Mouse (Mus musculus) midbrain, embryonic 15.5 days (tissue): ENCODE data around the gene Olfr1243. TPM values are rescaled to one million over a fixed set of nuclear protein-coding genes. Genes with fewer than 3 reads are reported as not detected.
A peak's percentile ranks its signal among the peaks of the same experiment; 100 is the strongest.
"Not testable (repeated sequence)": the region's sequence is repeated elsewhere in the genome, so short reads cannot be mapped to it uniquely, and the experiment has no call there.

ENCODE experiments used
- ATAC-seq: fragments of 200-750 bp; cut with Nextera tagmentation; replicated peaks from 2 replicates; pipeline ENCODE4 v1.8.0; 2017; ENCODE audit warnings: moderate TSS enrichment
- H3K27ac ChIP-seq: fragments of 300-500 bp; sonication (generic); 2 replicates; pipeline ENCODE4 v1.5.1; 2015; ENCODE audit warnings: mild to moderate bottlenecking, inconsistent platforms
- H3K27me3 ChIP-seq: fragments of 300-500 bp; sonication (generic); replicated peaks from 2 replicates; pipeline ENCODE4 v1.6.1; 2015; ENCODE audit warnings: inconsistent platforms
- H3K36me3 ChIP-seq: fragments of 300-500 bp; sonication (generic); replicated peaks from 2 replicates; pipeline ENCODE4 v1.6.1; 2015; ENCODE audit warnings: inconsistent platforms
- H3K4me1 ChIP-seq: fragments of 300-500 bp; sonication (generic); 2 replicates; pipeline ENCODE4 v1.6.1; 2015; ENCODE audit warnings: inconsistent platforms
- H3K4me2 ChIP-seq: fragments of 300-500 bp; sonication (generic); 2 replicates; pipeline ENCODE4 v1.6.1; 2015; ENCODE audit warnings: inconsistent platforms, mild to moderate bottlenecking, moderate library complexity
- H3K4me3 ChIP-seq: fragments of 300-500 bp; sonication (generic); 2 replicates; pipeline ENCODE4 v1.5.1; 2015; ENCODE audit warnings: mild to moderate bottlenecking, inconsistent platforms
- H3K9ac ChIP-seq: fragments of 300-500 bp; sonication (generic); 2 replicates; pipeline ENCODE4 v1.6.1; 2015; ENCODE audit warnings: mild to moderate bottlenecking, inconsistent platforms
- H3K9me3 ChIP-seq: fragments of 300-500 bp; sonication (generic); 2 replicates; pipeline ENCODE4 v1.6.1; 2016; ENCODE audit warnings: inconsistent platforms
- WGBS: fragments of 180-500 bp; shearing (Covaris S2); methylation state at CpG from one replicate; pipeline ENCODE4 v1.1.7; 2015; ENCODE audit warnings: mixed read lengths; 5-methylcytosine and 5-hydroxymethylcytosine counted together
- polyA plus RNA-seq: library from polyadenylated mRNA; unstranded; fragments of >200 nt; fragmentation: Nextera tagmentation; extraction: Ambion mirVana; gene quantifications from 2 replicates; pipeline ENCODE4 v1.2.1, GENCODE M21; 2015

Olfr1243 gene
- not detected in 2 replicates for polyA plus RNA-seq

- Histone ChIP-seq H3K4me2 (no peak within 1 kb of the TSS), H3K4me3 (no peak within 1 kb of the TSS), H3K27ac (no peak within 1 kb of the TSS), H3K9me3 (no peaks in the 10 kb centered on the region), H3K27me3 (no peaks in the 10 kb centered on the region), H3K36me3 (no peaks in the 10 kb centered on the region), H3K4me1 (no peaks in the 10 kb centered on the region), H3K9ac (no peak within 1 kb of the TSS)
- 76% methylated on average over 1 of the region's 1 CpGs for WGBS
- no peak for ATAC-seq
Observed at GRCm38 (mm10) chr2:89531387-89531786, at the start of gene Olfr1243. Gene Olfr1243, minus strand, starts transcription at chr2:89531487.

GRCm38 (mm10) chr2:89578347-89578746 is 47.1 kb upstream of the Olfr1243 start, which contains the start of gene Olfr1245:
Gene Olfr1245, minus strand, starts transcription at chr2:89578447.
- Histone ChIP-seq H3K36me3 (no peaks in the 10 kb centered on the region), H3K9ac (no peak within 1 kb of the TSS), H3K4me2 (no peak within 1 kb of the TSS), H3K9me3 (no peaks in the 10 kb centered on the region), H3K4me1 (no peaks in the 10 kb centered on the region), H3K27ac (no peak within 1 kb of the TSS), H3K27me3 (no peaks in the 10 kb centered on the region), H3K4me3 (no peak within 1 kb of the TSS)
- WGBS = 88% methylated on average over 1 of the region's 1 CpGs
- ATAC-seq = no peak

- H3K4me2 ChIP-seq, H3K9me3 ChIP-seq, H3K36me3 ChIP-seq, ATAC-seq, H3K9ac ChIP-seq, H3K4me1 ChIP-seq, H3K27ac ChIP-seq, H3K4me3 ChIP-seq, H3K27me3 ChIP-seq: not testable (repeated sequence)
- WGBS = 55% methylated on average over 2 of the region's 2 CpGs
Observed at GRCm38 (mm10) chr2:89562706-89563105, 31.4 kb upstream of the Olfr1243 start.

GRCm38 (mm10) chr2:89544516-89544915 is 13.2 kb upstream of the Olfr1243 start:
- Histone ChIP-seq H3K27me3 (no peaks in the 10 kb centered on the region), H3K9ac (no peak overlapping the region), H3K9me3 (no peaks in the 10 kb centered on the region), H3K4me2 (no peak overlapping the region), H3K27ac (no peak overlapping the region), H3K4me3 (no peak overlapping the region), H3K4me1 (no peaks in the 10 kb centered on the region), H3K36me3 (no peaks in the 10 kb centered on the region)
- 49% methylated on average over 2 of the region's 2 CpGs for WGBS
- peak; percentile 27; the same call in 1 of the 2 replicates for ATAC-seq

- no peak overlapping the region for H3K4me2 ChIP-seq
- 63% methylated on average over 1 of the region's 1 CpGs for WGBS
- H3K9me3 ChIP-seq = no peaks in the 10 kb centered on the region
- H3K9ac ChIP-seq = no peak overlapping the region
- no peak for ATAC-seq
- H3K27me3 ChIP-seq = no peaks in the 10 kb centered on the region
- H3K4me1 ChIP-seq = no peaks in the 10 kb centered on the region
- no peak overlapping the region for H3K27ac ChIP-seq
- no peaks in the 10 kb centered on the region for H3K36me3 ChIP-seq
- H3K4me3 ChIP-seq = no peak overlapping the region
Observed at GRCm38 (mm10) chr2:89539923-89540322, 8.6 kb upstream of the Olfr1243 start.

GRCm38 (mm10) chr2:89498235-89498634 is 33.1 kb downstream of the Olfr1243 start, which contains the start of gene Olfr1242:
Gene Olfr1242, minus strand, starts transcription at chr2:89498335.
- ATAC-seq = no peak
- Histone ChIP-seq H3K27ac (no peak within 1 kb of the TSS), H3K4me2 (no peak within 1 kb of the TSS), H3K4me3 (no peak within 1 kb of the TSS), H3K9me3 (no peaks in the 10 kb centered on the region), H3K4me1 (no peaks in the 10 kb centered on the region), H3K9ac (no peak within 1 kb of the TSS), H3K36me3 (no peaks in the 10 kb centered on the region), H3K27me3 (no peaks in the 10 kb centered on the region)
- 85% methylated on average over 1 of the region's 1 CpGs for WGBS

GRCm38 (mm10) chr2:89487026-89487425 is 44.3 kb downstream of the Olfr1243 start, which contains the start of gene Olfr1241:
Gene Olfr1241, minus strand, starts transcription at chr2:89487126.
- Histone ChIP-seq H3K27me3 (no peaks in the 10 kb centered on the region), H3K4me3 (no peak within 1 kb of the TSS), H3K36me3 (no peaks in the 10 kb centered on the region), H3K27ac (no peak within 1 kb of the TSS), H3K4me1 (no peaks in the 10 kb centered on the region), H3K4me2 (no peak within 1 kb of the TSS), H3K9ac (no peak within 1 kb of the TSS), H3K9me3 (no peaks in the 10 kb centered on the region)
- no peak for ATAC-seq

Other genes with a start within 250 kb of the Olfr1243 start
- gene Olfr1229, start 243.5 kb downstream of the Olfr1243 start, polyA plus RNA-seq = not detected in 2 replicates
- not detected in 2 replicates for gene Olfr1230, start 234.2 kb downstream of the Olfr1243 start, polyA plus RNA-seq
- gene Olfr1231, start 224.4 kb downstream of the Olfr1243 start, polyA plus RNA-seq = not detected in 2 replicates
- not detected in 2 replicates for gene Olfr1232, start 201.8 kb downstream of the Olfr1243 start, polyA plus RNA-seq
- not detected in 2 replicates for gene Olfr1233, start 189.1 kb downstream of the Olfr1243 start, polyA plus RNA-seq
- not detected in 2 replicates for gene Olfr1234, start 166.6 kb downstream of the Olfr1243 start, polyA plus RNA-seq
- gene Olfr1238, start 121.8 kb downstream of the Olfr1243 start, polyA plus RNA-seq = not detected in 2 replicates
- gene Olfr1239, start 111.1 kb downstream of the Olfr1243 start, polyA plus RNA-seq = not detected in 2 replicates
- not detected in 2 replicates for gene Olfr1240, start 88.5 kb downstream of the Olfr1243 start, polyA plus RNA-seq
- gene Olfr1241, start 44.4 kb downstream of the Olfr1243 start, polyA plus RNA-seq = not detected in 2 replicates
- not detected in 2 replicates for gene Olfr1242, start 33.2 kb downstream of the Olfr1243 start, polyA plus RNA-seq
- not detected in 2 replicates for gene Olfr1245, start 47.0 kb upstream of the Olfr1243 start, polyA plus RNA-seq
- not detected in 2 replicates for gene Olfr1246, start 61.7 kb upstream of the Olfr1243 start, polyA plus RNA-seq
- gene Olfr1247, start 82.6 kb upstream of the Olfr1243 start, polyA plus RNA-seq = not detected in 2 replicates
- not detected in 2 replicates for gene Olfr1248, start 86.8 kb upstream of the Olfr1243 start, polyA plus RNA-seq
- gene Olfr1249, start 103.5 kb upstream of the Olfr1243 start, polyA plus RNA-seq = not detected in 2 replicates
- gene Olfr1250, start 130.0 kb upstream of the Olfr1243 start, polyA plus RNA-seq = not detected in 2 replicates
- not detected in 2 replicates for gene Olfr1251, start 140.4 kb upstream of the Olfr1243 start, polyA plus RNA-seq
- not detected in 2 replicates for gene Olfr1252, start 193.5 kb upstream of the Olfr1243 start, polyA plus RNA-seq
- gene Olfr1253, start 225.6 kb upstream of the Olfr1243 start, polyA plus RNA-seq = not detected in 2 replicates